Mouse (Mus musculus): ENCODE data around the gene Zfp800. TPM values are rescaled to one million over a fixed set of nuclear protein-coding genes. Genes with fewer than 3 reads are reported as not detected.

Zfp800 gene
- polyA plus RNA-seq, 2 experiments = 7.1 to 19.5 TPM

GRCm38 (mm10) chr6:28418449-28418848, 20.6 kb upstream of the Zfp800 start:
- Histone ChIP-seq H3K36me3 (ENCODE audit: control insufficient read depth, insufficient read depth, low read length) (peaks cover 36% of the 10 kb centered on the region), H3K4me2 (replicated peaks; ENCODE audit: low read depth, low read length, severe bottlenecking) (no peak overlapping the region), H3K4me1 (ENCODE audit: control insufficient read depth, insufficient read depth, low read length) (peaks cover 16% of the 10 kb centered on the region), H3K9me3 (ENCODE audit: control insufficient read depth, low read length) (no peaks in the 10 kb centered on the region), H3K4me3 (replicated peaks; ENCODE audit: low read length) (no peak overlapping the region), H3K27ac (replicated peaks; ENCODE audit: low read depth, low read length) (no peak overlapping the region), H3K27me3 (ENCODE audit: control insufficient read depth, insufficient read depth, low read length) (no peaks in the 10 kb centered on the region), H3K9ac (ENCODE audit: low read depth, low read length, severe bottlenecking) (no peak overlapping the region)
- WGBS = 91% methylated on average over 14 of the region's 14 CpGs
- DNase-seq (ENCODE audit: low spot score) = no peak
- no peak for TF ChIP-seq POLR2A (IDR thresholded peaks at IDR 0.05; ENCODE audit: borderline replicate concordance, extremely low read depth, insufficient read depth, insufficient read length)
- no peak for ATAC-seq (ENCODE audit: low FRiP score, low read depth)

- H3K36me3 ChIP-seq (ENCODE audit: control insufficient read depth, insufficient read depth, low read length) = peaks cover 36% of the 10 kb centered on the region
- no peak overlapping the region for H3K9ac ChIP-seq (ENCODE audit: low read depth, low read length, severe bottlenecking)
- ATAC-seq (ENCODE audit: low FRiP score, low read depth) (no peak), DNase-seq (ENCODE audit: low spot score) (no peak)
- no peak overlapping the region for H3K4me3 ChIP-seq (replicated peaks; ENCODE audit: low read length)
- no peaks in the 10 kb centered on the region for H3K27me3 ChIP-seq (ENCODE audit: control insufficient read depth, insufficient read depth, low read length)
- H3K4me2 ChIP-seq (replicated peaks; ENCODE audit: low read depth, low read length, severe bottlenecking) = no peak overlapping the region
- H3K27ac ChIP-seq (replicated peaks; ENCODE audit: low read depth, low read length) = no peak overlapping the region
- TF ChIP-seq POLR2A (IDR thresholded peaks at IDR 0.05; ENCODE audit: borderline replicate concordance, extremely low read depth, insufficient read depth, insufficient read length) = no peak
- H3K4me1 ChIP-seq (ENCODE audit: control insufficient read depth, insufficient read depth, low read length) = peaks cover 12% of the 10 kb centered on the region
- WGBS = 72% methylated on average over 4 of the region's 4 CpGs
- H3K9me3 ChIP-seq (ENCODE audit: control insufficient read depth, low read length) = no peaks in the 10 kb centered on the region
These were observed 19.2 kb upstream of the Zfp800 start for GRCm38 (mm10) chr6:28416981-28417380.

- no peak overlapping the region for H3K9ac ChIP-seq (ENCODE audit: low read depth, low read length, severe bottlenecking)
- H3K4me2 ChIP-seq (replicated peaks; ENCODE audit: low read depth, low read length, severe bottlenecking) = no peak overlapping the region
- peaks cover 14% of the 10 kb centered on the region for H3K36me3 ChIP-seq (ENCODE audit: control insufficient read depth, insufficient read depth, low read length)
- DNase-seq (ENCODE audit: low spot score) (no peak), ATAC-seq (ENCODE audit: low FRiP score, low read depth) (no peak)
- WGBS = 78% methylated on average over 2 of the region's 2 CpGs
- H3K27me3 ChIP-seq (ENCODE audit: control insufficient read depth, insufficient read depth, low read length) = no peaks in the 10 kb centered on the region
- no peaks in the 10 kb centered on the region for H3K9me3 ChIP-seq (ENCODE audit: control insufficient read depth, low read length)
- no peak overlapping the region for H3K27ac ChIP-seq (replicated peaks; ENCODE audit: low read depth, low read length)
- H3K4me1 ChIP-seq (ENCODE audit: control insufficient read depth, insufficient read depth, low read length) = no peaks in the 10 kb centered on the region
- H3K4me3 ChIP-seq (replicated peaks; ENCODE audit: low read length) = no peak overlapping the region
- no peak for TF ChIP-seq POLR2A (IDR thresholded peaks at IDR 0.05; ENCODE audit: borderline replicate concordance, extremely low read depth, insufficient read depth, insufficient read length)
These were observed 13.4 kb upstream of the Zfp800 start for GRCm38 (mm10) chr6:28411236-28411635.

- H3K4me3 ChIP-seq (replicated peaks; ENCODE audit: low read length) = no peak overlapping the region
- DNase-seq (ENCODE audit: low spot score) (no peak), ATAC-seq (ENCODE audit: low FRiP score, low read depth) (no peak)
- H3K27me3 ChIP-seq (ENCODE audit: control insufficient read depth, insufficient read depth, low read length) = no peaks in the 10 kb centered on the region
- H3K4me1 ChIP-seq (ENCODE audit: control insufficient read depth, insufficient read depth, low read length) = no peaks in the 10 kb centered on the region
- no peak for TF ChIP-seq POLR2A (IDR thresholded peaks at IDR 0.05; ENCODE audit: borderline replicate concordance, extremely low read depth, insufficient read depth, insufficient read length)
- H3K9me3 ChIP-seq (ENCODE audit: control insufficient read depth, low read length) = no peaks in the 10 kb centered on the region
- H3K27ac ChIP-seq (replicated peaks; ENCODE audit: low read depth, low read length) = no peak overlapping the region
- no peak overlapping the region for H3K4me2 ChIP-seq (replicated peaks; ENCODE audit: low read depth, low read length, severe bottlenecking)
- no peak overlapping the region for H3K9ac ChIP-seq (ENCODE audit: low read depth, low read length, severe bottlenecking)
- WGBS = 87% methylated on average over 9 of the region's 9 CpGs
- H3K36me3 ChIP-seq (ENCODE audit: control insufficient read depth, insufficient read depth, low read length) = peaks cover 4% of the 10 kb centered on the region; the same call in 1 of the 2 replicates
These were observed 12.2 kb upstream of the Zfp800 start for GRCm38 (mm10) chr6:28410053-28410452.

GRCm38 (mm10) chr6:28399791-28400190, 2.0 kb upstream of the Zfp800 start:
- ATAC-seq (ENCODE audit: low FRiP score, low read depth) = no peak
- no peak for DNase-seq (ENCODE audit: low spot score)
- Histone ChIP-seq H3K27me3 (ENCODE audit: control insufficient read depth, insufficient read depth, low read length) (peaks cover 15% of the 10 kb centered on the region), H3K36me3 (ENCODE audit: control insufficient read depth, insufficient read depth, low read length) (no peaks in the 10 kb centered on the region), H3K9ac (ENCODE audit: low read depth, low read length, severe bottlenecking) (no peak overlapping the region), H3K4me3 (replicated peaks; ENCODE audit: low read length) (no peak overlapping the region), H3K4me1 (ENCODE audit: control insufficient read depth, insufficient read depth, low read length) (no peaks in the 10 kb centered on the region; the same call in 1 of the 2 replicates), H3K27ac (replicated peaks; ENCODE audit: low read depth, low read length) (no peak overlapping the region), H3K4me2 (replicated peaks; ENCODE audit: low read depth, low read length, severe bottlenecking) (no peak overlapping the region), H3K9me3 (ENCODE audit: control insufficient read depth, low read length) (peaks cover 3% of the 10 kb centered on the region; the same call in 1 of the 2 replicates)
- WGBS = 91% methylated on average over 4 of the region's 4 CpGs
- no peak for TF ChIP-seq POLR2A (IDR thresholded peaks at IDR 0.05; ENCODE audit: borderline replicate concordance, extremely low read depth, insufficient read depth, insufficient read length)

- no peaks in the 10 kb centered on the region for H3K36me3 ChIP-seq (ENCODE audit: control insufficient read depth, insufficient read depth, low read length)
- peaks cover 15% of the 10 kb centered on the region for H3K27me3 ChIP-seq (ENCODE audit: control insufficient read depth, insufficient read depth, low read length)
- no peak for ATAC-seq (ENCODE audit: low FRiP score, low read depth)
- H3K4me1 ChIP-seq (ENCODE audit: control insufficient read depth, insufficient read depth, low read length) = no peaks in the 10 kb centered on the region; the same call in 1 of the 2 replicates
- no peak overlapping the region for H3K4me3 ChIP-seq (replicated peaks; ENCODE audit: low read length)
- no peak overlapping the region for H3K4me2 ChIP-seq (replicated peaks; ENCODE audit: low read depth, low read length, severe bottlenecking)
- no peak overlapping the region for H3K9ac ChIP-seq (ENCODE audit: low read depth, low read length, severe bottlenecking)
- 88% methylated on average over 3 of the region's 3 CpGs for WGBS
- TF ChIP-seq POLR2A (IDR thresholded peaks at IDR 0.05; ENCODE audit: borderline replicate concordance, extremely low read depth, insufficient read depth, insufficient read length) = no peak
- peaks cover 3% of the 10 kb centered on the region; the same call in 1 of the 2 replicates for H3K9me3 ChIP-seq (ENCODE audit: control insufficient read depth, low read length)
- no peak for DNase-seq (ENCODE audit: low spot score)
- no peak overlapping the region for H3K27ac ChIP-seq (replicated peaks; ENCODE audit: low read depth, low read length)
These were observed 921 bp upstream of the Zfp800 start for GRCm38 (mm10) chr6:28398726-28399125.

Data from limb, embryonic 14.5 days (tissue).